Mouse (Mus musculus) heart, embryonic 13.5 days (tissue): ENCODE measurements around the gene Zfp423. TPM values are rescaled to one million over a fixed set of nuclear protein-coding genes. Genes with fewer than 3 reads are reported as not detected.
A peak's percentile ranks its signal among the peaks of the same experiment; 100 is the strongest.

Experiments
- ATAC-seq: fragments of 200-750 bp; cut with Nextera tagmentation; 2 replicates; pipeline ENCODE4 v1.8.0; 2017; ENCODE audit warnings: moderate TSS enrichment; ENCODE audit not compliant: insufficient number of reproducible peaks, low FRiP score, low TSS enrichment; ENCODE audit errors: extremely low read depth
- H3K27ac ChIP-seq: fragments of 300-500 bp; sonication (generic); replicated peaks from 2 replicates; pipeline ENCODE4 v1.5.1; 2015; ENCODE audit warnings: moderate library complexity, mild to moderate bottlenecking, inconsistent platforms
- H3K27me3 ChIP-seq: fragments of 300-500 bp; sonication (generic); replicated peaks from 2 replicates; pipeline ENCODE4 v1.6.1; 2015; ENCODE audit warnings: mild to moderate bottlenecking, inconsistent platforms
- H3K36me3 ChIP-seq: fragments of 300-500 bp; sonication (generic); 2 replicates; pipeline ENCODE4 v1.6.1; 2015; ENCODE audit warnings: mild to moderate bottlenecking, inconsistent platforms
- H3K4me1 ChIP-seq: fragments of 300-500 bp; sonication (generic); 2 replicates; pipeline ENCODE4 v1.6.1; 2015; ENCODE audit warnings: inconsistent platforms
- H3K4me2 ChIP-seq: fragments of 300-500 bp; sonication (generic); 2 replicates; pipeline ENCODE4 v1.6.1; 2015; ENCODE audit warnings: inconsistent platforms, mild to moderate bottlenecking, moderate library complexity
- H3K4me3 ChIP-seq: fragments of 300-500 bp; sonication (generic); 2 replicates; pipeline ENCODE4 v1.5.1; 2015; ENCODE audit warnings: moderate library complexity, mild to moderate bottlenecking, inconsistent platforms
- H3K9ac ChIP-seq: fragments of 300-500 bp; sonication (generic); 2 replicates; pipeline ENCODE4 v1.6.1; 2015; ENCODE audit warnings: inconsistent platforms, mild to moderate bottlenecking, moderate library complexity
- H3K9me3 ChIP-seq: fragments of 300-500 bp; sonication (generic); 2 replicates; pipeline ENCODE4 v1.6.1; 2016; ENCODE audit warnings: inconsistent platforms
- WGBS: fragments of 180-500 bp; shearing (Covaris S2); methylation state at CpG from one replicate; pipeline ENCODE4 v1.1.7; 2015; ENCODE audit warnings: mixed read lengths; 5-methylcytosine and 5-hydroxymethylcytosine counted together
- polyA plus RNA-seq: library from polyadenylated mRNA; unstranded; fragments of >200 nt; fragmentation: Nextera tagmentation; extraction: Ambion mirVana; gene quantifications from 2 replicates; pipeline ENCODE4 v1.2.1, GENCODE M21; 2015

Gene Zfp423
- polyA plus RNA-seq, 1 experiment from 2014 or later: 4.1 TPM

DNA sequence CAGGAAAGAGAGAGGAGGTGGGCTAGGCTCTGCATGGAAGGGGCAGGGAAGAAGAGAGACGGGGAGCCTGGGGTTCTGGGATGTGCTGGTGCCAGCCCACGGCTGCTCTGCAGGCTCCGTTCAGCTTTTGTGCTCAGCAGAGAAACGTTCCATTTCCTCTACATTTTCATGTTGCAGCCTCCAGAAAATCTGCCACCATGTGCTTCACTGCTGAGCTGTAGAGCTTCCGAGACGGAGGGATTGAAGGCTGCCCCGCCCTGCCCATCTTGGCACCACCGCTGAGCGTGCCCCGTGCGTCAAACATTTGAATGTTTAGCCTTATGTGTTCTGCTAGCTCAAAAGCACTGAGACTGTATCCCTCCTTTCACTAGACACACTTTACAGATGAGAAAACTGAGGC, 159.3 kb downstream of the Zfp423 start:
- no peak overlapping the region for H3K4me3 ChIP-seq
- H3K4me1 ChIP-seq: peaks cover 19% of the 10 kb centered on the region
- 82% methylated on average over 11 of the region's 11 CpGs for WGBS
- H3K9me3 ChIP-seq: no peaks in the 10 kb centered on the region
- H3K27ac ChIP-seq: no peak overlapping the region
- no peak overlapping the region for H3K4me2 ChIP-seq
- no peak overlapping the region for H3K9ac ChIP-seq
- H3K27me3 ChIP-seq: no peaks in the 10 kb centered on the region; the same call in 1 of the 2 replicates
- H3K36me3 ChIP-seq: no peaks in the 10 kb centered on the region
- no peak for ATAC-seq

DNA sequence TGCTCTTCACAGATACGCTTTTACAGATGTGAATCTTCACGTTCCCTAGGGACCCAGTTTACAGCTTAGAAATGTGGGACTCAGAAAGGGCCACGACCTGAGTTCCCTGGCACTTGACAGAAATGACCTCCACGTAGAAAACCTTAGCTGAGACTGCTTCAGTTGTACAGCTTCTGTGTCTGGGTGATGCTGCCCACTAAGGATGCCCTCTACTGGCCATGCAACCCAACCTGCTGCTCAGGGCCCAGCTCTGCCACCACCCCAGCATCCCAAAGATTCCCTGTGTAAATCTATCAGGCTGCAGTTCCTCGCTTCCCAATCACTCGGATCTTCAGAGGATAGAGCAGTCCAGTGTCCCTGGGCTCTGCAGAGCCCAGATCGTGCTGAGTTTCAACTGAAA, 163.2 kb downstream of the Zfp423 start:
- H3K36me3 ChIP-seq: no peaks in the 10 kb centered on the region
- H3K4me1 ChIP-seq: peaks cover 2% of the 10 kb centered on the region
- H3K27me3 ChIP-seq: no peaks in the 10 kb centered on the region
- no peak for ATAC-seq
- 65% methylated on average over 7 of the region's 7 CpGs for WGBS
- no peak overlapping the region for H3K4me2 ChIP-seq
- H3K27ac ChIP-seq: no peak overlapping the region
- no peak overlapping the region for H3K9ac ChIP-seq
- no peak overlapping the region for H3K4me3 ChIP-seq
- H3K9me3 ChIP-seq: no peaks in the 10 kb centered on the region

DNA sequence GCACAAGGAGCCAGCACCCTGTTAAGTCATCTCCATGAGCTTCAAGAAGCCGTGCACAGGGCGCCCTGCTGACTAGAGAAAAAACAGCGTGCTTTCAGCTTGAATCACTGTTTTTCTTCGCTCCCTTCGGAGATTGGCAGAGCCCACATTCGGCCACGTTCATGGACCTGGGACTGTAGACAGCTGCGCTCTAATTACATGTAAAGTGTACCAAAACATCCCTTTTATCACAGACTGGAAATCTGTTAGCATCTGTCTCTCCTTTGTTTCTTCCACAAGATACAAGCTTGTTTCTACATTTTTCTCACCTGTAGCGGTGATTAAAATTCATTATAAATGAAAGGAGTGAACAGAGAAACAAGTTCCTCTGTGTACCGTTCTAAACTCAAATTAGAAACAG, 164.8 kb downstream of the Zfp423 start:
- no peaks in the 10 kb centered on the region for H3K27me3 ChIP-seq
- no peaks in the 10 kb centered on the region for H3K36me3 ChIP-seq
- peaks cover 15% of the 10 kb centered on the region for H3K4me1 ChIP-seq
- no peak overlapping the region for H3K9ac ChIP-seq
- no peak overlapping the region for H3K27ac ChIP-seq
- H3K4me2 ChIP-seq: no peak overlapping the region
- WGBS: 76% methylated on average over 10 of the region's 10 CpGs
- H3K4me3 ChIP-seq: no peak overlapping the region
- ATAC-seq: no peak
- H3K9me3 ChIP-seq: no peaks in the 10 kb centered on the region

DNA sequence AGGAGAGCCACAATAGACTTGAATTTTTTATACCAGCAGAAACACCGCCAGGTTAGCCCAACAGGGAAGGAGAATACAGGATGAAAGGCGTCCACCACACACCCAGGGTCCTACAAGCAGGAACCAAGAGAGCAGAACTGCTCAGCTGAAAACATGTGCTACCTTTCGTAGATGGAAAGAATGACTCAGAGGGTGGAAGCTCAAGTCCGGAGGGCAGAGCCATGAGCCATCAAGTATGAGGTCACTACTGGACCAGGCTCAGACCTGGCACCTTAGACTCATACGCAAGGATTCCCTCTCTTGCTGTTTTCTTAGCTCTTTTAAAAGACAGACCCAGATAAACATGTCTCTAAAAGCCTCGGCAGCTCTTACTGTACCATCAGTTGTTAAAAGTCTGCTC, 168.3 kb downstream of the Zfp423 start:
- Histone ChIP-seq H3K27ac (0 out of 2 replicates have a peak overlapping the region, but pooled peaks have one; percentile 28), H3K36me3 (no peaks in the 10 kb centered on the region), H3K4me3 (no peak overlapping the region), H3K27me3 (no peaks in the 10 kb centered on the region), H3K9ac (no peak overlapping the region), H3K4me2 (no peak overlapping the region), H3K4me1 (peaks cover 15% of the 10 kb centered on the region), H3K9me3 (no peaks in the 10 kb centered on the region)
- WGBS: 41% methylated on average over 6 of the region's 6 CpGs
- no peak; the same call in 1 of the 2 replicates for ATAC-seq

DNA sequence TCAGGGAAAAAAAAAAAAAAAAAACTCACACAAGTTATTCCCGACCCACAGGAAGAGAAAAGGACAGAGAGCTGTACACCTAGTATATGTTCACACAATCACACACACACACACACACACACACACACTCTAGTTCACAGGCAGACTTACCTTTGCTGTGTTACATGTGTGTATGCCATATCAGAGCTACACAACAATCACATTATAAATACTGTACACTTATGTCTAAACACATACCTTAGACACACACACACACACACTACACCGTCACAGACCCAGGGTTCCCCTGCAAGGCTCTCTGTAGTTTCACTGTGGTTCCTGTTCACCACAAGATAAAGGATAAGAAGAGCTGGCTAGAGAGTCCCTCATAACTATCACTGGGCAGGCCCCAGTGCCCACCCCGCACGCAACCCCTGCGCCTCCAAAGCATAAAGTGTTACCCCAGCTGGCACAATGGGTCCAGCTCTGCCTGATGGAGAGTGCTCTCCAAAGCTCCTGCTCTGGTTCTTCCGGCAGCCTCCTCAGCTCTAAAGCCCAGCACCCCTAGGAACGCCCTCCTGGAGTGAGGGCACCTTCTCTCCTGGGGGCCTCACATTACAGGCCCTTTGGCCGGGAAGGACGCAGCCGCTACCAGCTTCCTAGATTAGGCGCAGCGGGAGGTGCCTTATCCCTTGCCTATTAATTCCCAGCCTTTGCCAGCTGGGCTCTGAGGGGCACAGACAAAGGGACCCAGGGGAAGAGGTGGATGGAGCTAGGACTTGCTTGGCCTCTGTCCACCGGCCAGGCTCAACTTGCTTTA, 174.6 kb downstream of the Zfp423 start:
- peaks cover 21% of the 10 kb centered on the region for H3K4me1 ChIP-seq
- peaks cover 29% of the 10 kb centered on the region for H3K36me3 ChIP-seq
- H3K27me3 ChIP-seq: no peaks in the 10 kb centered on the region
- ATAC-seq: no peak
- H3K9me3 ChIP-seq: no peaks in the 10 kb centered on the region
- 73% methylated on average over 13 of the region's 13 CpGs for WGBS
- H3K4me2 ChIP-seq: no peak overlapping the region
- no peak overlapping the region for H3K4me3 ChIP-seq
- no peak overlapping the region for H3K27ac ChIP-seq
- H3K9ac ChIP-seq: peak overlapping the region; percentile 8; the same call in 1 of the 2 replicates

DNA sequence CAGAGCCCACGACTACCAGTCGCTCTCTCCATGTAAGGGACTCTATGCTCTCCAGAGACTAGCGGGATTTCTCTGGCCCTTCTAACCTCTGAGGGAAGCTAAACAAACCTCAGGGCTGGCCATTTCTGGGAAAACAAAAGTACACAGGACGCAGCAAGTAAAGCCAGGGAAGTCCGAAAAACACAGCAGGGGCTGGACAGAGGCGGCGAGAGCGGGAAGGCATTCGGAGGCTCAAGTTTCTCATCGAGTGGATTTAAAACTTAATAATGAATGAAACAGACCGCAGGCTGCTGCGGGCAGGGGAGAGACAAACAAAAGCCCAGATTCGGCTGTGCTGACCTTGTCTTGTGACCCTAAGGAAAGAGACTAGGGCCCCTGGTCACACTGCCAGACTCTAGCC, 175.2 kb downstream of the Zfp423 start:
- no peaks in the 10 kb centered on the region for H3K27me3 ChIP-seq
- H3K9me3 ChIP-seq: no peaks in the 10 kb centered on the region
- ATAC-seq: no peak
- H3K4me2 ChIP-seq: 0 out of 2 replicates have a peak overlapping the region, but pooled peaks have one; percentile 3
- 56% methylated on average over 13 of the region's 13 CpGs for WGBS
- 0 out of 2 replicates have a peak overlapping the region, but pooled peaks have one; percentile 8 for H3K9ac ChIP-seq
- H3K4me1 ChIP-seq: peaks cover 21% of the 10 kb centered on the region
- peaks cover 29% of the 10 kb centered on the region for H3K36me3 ChIP-seq
- H3K27ac ChIP-seq: no peak overlapping the region
- no peak overlapping the region for H3K4me3 ChIP-seq

DNA sequence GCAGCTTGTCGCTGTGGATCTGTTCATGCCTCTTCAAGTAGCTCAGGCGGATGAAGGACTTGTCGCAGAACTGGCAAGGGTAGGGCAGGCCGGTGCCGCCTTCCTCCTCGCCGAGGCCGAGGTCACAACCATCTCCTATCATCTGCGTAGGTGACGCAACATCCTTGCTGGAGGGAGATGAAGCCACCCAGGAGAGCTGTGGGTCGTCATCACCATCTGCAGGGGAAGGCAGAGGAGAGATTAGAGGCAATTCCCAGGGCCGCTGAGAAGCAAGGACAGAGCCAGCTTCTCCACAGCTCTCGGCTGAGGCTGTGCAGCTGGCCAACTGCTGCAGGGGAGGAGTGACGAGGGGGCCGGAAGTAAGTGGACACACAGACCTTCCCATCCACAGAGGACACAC, 176.2 kb downstream of the Zfp423 start:
- Histone ChIP-seq H3K4me1 (peaks cover 21% of the 10 kb centered on the region), H3K4me3 (no peak overlapping the region), H3K27me3 (no peaks in the 10 kb centered on the region), H3K9me3 (no peaks in the 10 kb centered on the region), H3K4me2 (no peak overlapping the region), H3K27ac (no peak overlapping the region), H3K36me3 (peaks cover 29% of the 10 kb centered on the region), H3K9ac (no peak overlapping the region)
- WGBS: 50% methylated on average over 15 of the region's 15 CpGs
- no peak for ATAC-seq

DNA sequence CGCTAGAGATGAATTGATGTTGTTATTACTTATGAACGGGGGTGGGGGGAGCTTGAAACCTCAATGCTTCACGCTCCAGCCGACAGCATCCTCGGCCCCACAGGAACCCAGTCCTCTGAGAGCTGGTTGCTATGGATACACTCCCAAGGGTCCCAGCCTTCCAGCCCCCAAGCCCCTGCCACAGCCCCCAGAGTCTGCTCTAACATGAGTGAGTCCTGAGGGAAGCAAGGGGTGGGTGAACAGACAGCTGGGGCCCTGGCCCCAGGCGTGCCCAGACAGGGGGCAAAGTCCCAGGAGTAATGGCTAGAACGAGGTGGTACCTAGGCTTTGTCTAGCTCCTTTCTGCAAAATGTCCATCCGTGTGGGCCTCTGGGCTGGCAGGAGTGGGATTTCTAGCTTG, 181.8 kb downstream of the Zfp423 start:
- Histone ChIP-seq H3K4me1 (no peaks in the 10 kb centered on the region), H3K9ac (no peak overlapping the region), H3K36me3 (peaks cover 27% of the 10 kb centered on the region), H3K9me3 (no peaks in the 10 kb centered on the region), H3K4me3 (no peak overlapping the region), H3K27me3 (no peaks in the 10 kb centered on the region), H3K4me2 (no peak overlapping the region), H3K27ac (no peak overlapping the region)
- ATAC-seq: no peak
- WGBS: 72% methylated on average over 8 of the region's 8 CpGs

DNA sequence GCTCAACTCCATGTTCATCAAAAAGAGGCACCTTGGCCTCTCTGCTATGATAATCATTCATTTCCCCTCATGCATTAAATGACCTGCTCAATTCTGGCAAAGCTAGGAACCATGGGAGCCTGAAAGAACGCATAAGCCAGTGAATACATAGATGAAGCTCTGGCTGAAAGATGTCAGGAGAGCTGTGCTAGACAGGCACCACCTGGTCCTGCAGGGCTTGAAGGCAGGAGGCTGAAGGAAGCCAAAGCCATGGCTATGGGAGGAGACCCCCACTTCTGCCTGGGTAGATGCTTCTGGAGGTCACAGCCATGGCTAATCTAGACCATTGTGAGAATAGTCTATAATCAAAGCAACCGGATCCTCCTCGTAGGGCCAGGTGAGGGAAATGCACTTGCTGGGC, 183.5 kb downstream of the Zfp423 start:
- no peak for ATAC-seq
- Histone ChIP-seq H3K27ac (no peak overlapping the region), H3K9ac (no peak overlapping the region), H3K4me1 (no peaks in the 10 kb centered on the region), H3K4me2 (no peak overlapping the region), H3K36me3 (peaks cover 10% of the 10 kb centered on the region), H3K9me3 (no peaks in the 10 kb centered on the region), H3K4me3 (no peak overlapping the region), H3K27me3 (no peaks in the 10 kb centered on the region)
- 74% methylated on average over 3 of the region's 3 CpGs for whole genome bisulfite sequencing

DNA sequence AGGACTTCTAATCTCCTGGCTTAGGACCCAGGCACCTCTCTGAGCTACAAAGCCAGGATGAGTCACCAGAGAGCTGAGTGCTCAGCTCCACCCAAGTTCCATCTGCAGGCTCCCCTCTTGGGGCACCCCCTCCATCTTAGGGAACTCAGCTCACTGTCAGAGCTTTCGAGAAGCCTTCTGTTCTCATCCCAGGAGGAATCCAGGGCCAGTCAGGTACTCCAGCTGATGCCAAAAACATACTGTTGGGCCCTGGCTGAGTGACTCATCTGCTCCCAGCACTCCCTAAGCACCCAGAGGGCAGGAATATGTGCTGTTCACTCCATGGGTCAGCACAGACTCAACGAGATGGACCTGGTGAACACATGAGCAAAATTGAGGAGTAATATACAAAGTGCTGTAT, 184.4 kb downstream of the Zfp423 start:
- Histone ChIP-seq H3K27me3 (no peaks in the 10 kb centered on the region), H3K9ac (no peak overlapping the region), H3K27ac (no peak overlapping the region), H3K36me3 (0 out of 2 replicates have a peak, but pooled peaks cover 2% of the 10 kb centered on the region), H3K4me3 (no peak overlapping the region), H3K4me2 (no peak overlapping the region), H3K9me3 (no peaks in the 10 kb centered on the region), H3K4me1 (no peaks in the 10 kb centered on the region)
- WGBS: 71% methylated on average over 2 of the region's 2 CpGs
- ATAC-seq: no peak

DNA sequence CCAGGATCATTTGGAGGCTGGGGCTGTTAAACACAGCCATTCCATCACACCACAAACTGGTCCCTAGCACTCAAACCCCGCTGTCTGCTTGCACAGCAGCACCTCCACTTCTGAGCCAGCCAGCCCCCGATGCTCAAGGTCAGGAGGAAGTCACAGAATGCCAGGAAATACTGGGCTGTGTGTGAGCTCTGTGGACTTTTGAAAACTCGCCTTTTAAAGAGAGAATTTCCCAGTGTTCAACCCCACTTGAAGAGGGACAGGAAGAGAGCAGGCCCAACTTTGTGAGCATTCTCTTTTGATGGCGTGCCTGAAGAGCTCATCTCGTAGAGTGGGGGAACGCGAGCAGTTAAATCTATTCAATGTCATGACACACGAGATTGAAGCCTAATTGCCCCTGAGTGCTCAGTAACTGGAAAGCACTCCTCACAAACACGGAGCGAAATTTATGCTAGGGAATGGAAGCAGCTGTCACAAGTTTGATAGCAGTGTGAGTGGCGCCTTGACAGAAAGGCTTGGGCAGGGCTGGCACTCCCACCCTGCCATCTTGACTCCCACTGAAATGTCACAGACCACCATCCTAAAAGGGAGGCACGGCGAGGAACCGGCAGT, 186.4 kb downstream of the Zfp423 start:
- 62% methylated on average over 14 of the region's 14 CpGs for WGBS
- H3K27ac ChIP-seq: no peak overlapping the region
- no peaks in the 10 kb centered on the region for H3K4me1 ChIP-seq
- no peak overlapping the region for H3K9ac ChIP-seq
- no peaks in the 10 kb centered on the region for H3K27me3 ChIP-seq
- H3K4me2 ChIP-seq: no peak overlapping the region
- ATAC-seq: no peak
- no peaks in the 10 kb centered on the region for H3K36me3 ChIP-seq
- no peaks in the 10 kb centered on the region for H3K9me3 ChIP-seq
- no peak overlapping the region for H3K4me3 ChIP-seq

DNA sequence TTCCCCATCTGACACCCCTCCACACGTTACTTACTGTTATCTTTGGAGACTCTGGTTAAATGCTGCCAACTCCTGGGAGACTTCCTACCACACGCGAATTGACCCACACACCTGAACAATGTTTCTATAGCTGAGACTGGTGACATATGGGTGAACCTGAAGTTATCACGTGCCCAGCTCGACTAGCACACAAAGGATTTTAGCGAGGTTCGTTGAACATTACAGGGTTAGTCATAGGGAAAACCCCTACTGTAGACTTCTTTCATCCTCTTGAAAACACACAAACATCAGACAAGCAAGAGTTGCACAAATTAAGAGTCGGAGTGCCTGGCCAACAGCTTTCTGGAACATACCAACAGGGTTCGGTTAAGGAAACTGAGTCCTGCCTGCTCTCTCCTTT, 191.5 kb downstream of the Zfp423 start:
- Histone ChIP-seq H3K9ac (no peak overlapping the region), H3K4me2 (no peak overlapping the region), H3K27me3 (no peaks in the 10 kb centered on the region), H3K9me3 (no peaks in the 10 kb centered on the region), H3K4me3 (no peak overlapping the region), H3K4me1 (peaks cover 5% of the 10 kb centered on the region), H3K27ac (no peak overlapping the region), H3K36me3 (no peaks in the 10 kb centered on the region)
- ATAC-seq: no peak
- 75% methylated on average over 9 of the region's 9 CpGs for WGBS
